Mouse (Mus musculus): Measurements from ENCODE around the gene Ano6. TPM values are rescaled to one million over a fixed set of nuclear protein-coding genes. Genes with fewer than 3 reads are reported as not detected.
A peak's percentile ranks its signal among the peaks of the same experiment; 100 is the strongest.

The Ano6 gene
- polyA plus RNA-seq, 2 experiments: 4.7 to 6.3 TPM

- Histone ChIP-seq H3K9ac (replicated peaks) (no peak overlapping the region), H3K9me3 (ENCODE audit: control insufficient read depth, low read length) (no peaks in the 10 kb centered on the region), H3K4me1 (replicated peaks; ENCODE audit: control insufficient read depth in 2 of 2, insufficient read depth in 2 of 2, low read length in 1 of 2) (peaks cover 10 to 32% of the 10 kb centered on the region in 2 experiments), H3K27me3 (ENCODE audit: control insufficient read depth, insufficient read depth, low read length) (no peaks in the 10 kb centered on the region), H3K27ac (no peak overlapping the region), H3K4me3 (ENCODE audit: insufficient read depth in 1 of 2, low read depth in 2 of 2, low read length in 2 of 2) (no peak overlapping the region), H3K36me3 (replicated peaks; ENCODE audit: control insufficient read depth, insufficient read depth, low read depth) (no peaks in the 10 kb centered on the region), H3K4me2 (ENCODE audit: low read depth) (no peak overlapping the region)
- 72% methylated on average over 9 of the region's 9 CpGs for WGBS (ENCODE audit: insufficient replicate concordance)
- ATAC-seq (ENCODE audit: insufficient read depth) (no peak), DNase-seq (ENCODE audit: low read depth in 3 of 3, low spot score in 3 of 3) (no peak)
- TF ChIP-seq EP300 (IDR thresholded peaks at IDR 0.05; ENCODE audit: low read depth) (no peak), CTCF (IDR thresholded peaks at IDR 0.05; ENCODE audit: low read depth) (no peak)
These were observed 42.6 kb downstream of the Ano6 start for GRCm38 (mm10) chr15:95833292-95833691.

GRCm38 (mm10) chr15:95836077-95836476, 45.4 kb downstream of the Ano6 start:
- Histone ChIP-seq H3K4me1 (replicated peaks; ENCODE audit: control insufficient read depth in 2 of 2, insufficient read depth in 2 of 2, low read length in 1 of 2) (peaks cover 12 to 38% of the 10 kb centered on the region in 2 experiments), H3K36me3 (replicated peaks; ENCODE audit: control insufficient read depth, insufficient read depth, low read depth) (no peaks in the 10 kb centered on the region), H3K9ac (replicated peaks) (no peak overlapping the region), H3K4me3 (ENCODE audit: insufficient read depth in 1 of 2, low read depth in 2 of 2, low read length in 2 of 2) (no peak overlapping the region), H3K27ac (no peak overlapping the region), H3K27me3 (ENCODE audit: control insufficient read depth, insufficient read depth, low read length) (no peaks in the 10 kb centered on the region), H3K4me2 (ENCODE audit: low read depth) (no peak overlapping the region), H3K9me3 (ENCODE audit: control insufficient read depth, low read length) (no peaks in the 10 kb centered on the region)
- ATAC-seq (ENCODE audit: insufficient read depth): no peak
- TF ChIP-seq CTCF (IDR thresholded peaks at IDR 0.05; ENCODE audit: low read depth): no peak
- no peak for DNase-seq (ENCODE audit: low read depth in 3 of 3, low spot score in 3 of 3)
- 58% methylated on average over 4 of the region's 4 CpGs for WGBS (ENCODE audit: insufficient replicate concordance)

GRCm38 (mm10) chr15:95836646-95837434, 46.2 kb downstream of the Ano6 start:
- H3K9ac ChIP-seq (replicated peaks): no peak overlapping the region
- H3K27me3 ChIP-seq (ENCODE audit: control insufficient read depth, insufficient read depth, low read length): no peaks in the 10 kb centered on the region
- no peak for DNase-seq (ENCODE audit: low read depth in 3 of 3, low spot score in 3 of 3)
- H3K4me3 ChIP-seq (ENCODE audit: insufficient read depth in 1 of 2, low read depth in 2 of 2, low read length in 2 of 2): no peak overlapping the region
- no peak for TF ChIP-seq EP300 (IDR thresholded peaks at IDR 0.05; ENCODE audit: low read depth)
- TF ChIP-seq CTCF (IDR thresholded peaks at IDR 0.05; ENCODE audit: low read depth): no peak
- H3K27ac ChIP-seq: no peak overlapping the region
- H3K36me3 ChIP-seq (replicated peaks; ENCODE audit: control insufficient read depth, insufficient read depth, low read depth): no peaks in the 10 kb centered on the region
- H3K4me1 ChIP-seq (replicated peaks; ENCODE audit: control insufficient read depth in 2 of 2, insufficient read depth in 2 of 2, low read length in 1 of 2): peaks cover 12 to 38% of the 10 kb centered on the region in 2 experiments
- ATAC-seq (ENCODE audit: insufficient read depth): no peak
- no peak overlapping the region for H3K4me2 ChIP-seq (ENCODE audit: low read depth)
- no peaks in the 10 kb centered on the region for H3K9me3 ChIP-seq (ENCODE audit: control insufficient read depth, low read length)
- WGBS (ENCODE audit: insufficient replicate concordance): 24% methylated on average over 13 of the region's 13 CpGs

- H3K4me2 ChIP-seq (ENCODE audit: low read depth): no peak overlapping the region
- no peak for DNase-seq (ENCODE audit: low read depth in 3 of 3, low spot score in 3 of 3)
- ATAC-seq (ENCODE audit: insufficient read depth): no peak
- no peak overlapping the region; the same call in 1 of the 2 replicates for H3K27ac ChIP-seq
- no peaks in the 10 kb centered on the region for H3K27me3 ChIP-seq (ENCODE audit: control insufficient read depth, insufficient read depth, low read length)
- peaks cover 12 to 38% of the 10 kb centered on the region in 2 experiments for H3K4me1 ChIP-seq (replicated peaks; ENCODE audit: control insufficient read depth in 2 of 2, insufficient read depth in 2 of 2, low read length in 1 of 2)
- H3K9me3 ChIP-seq (ENCODE audit: control insufficient read depth, low read length): no peaks in the 10 kb centered on the region
- TF ChIP-seq EP300 (IDR thresholded peaks at IDR 0.05; ENCODE audit: low read depth) (no peak), CTCF (IDR thresholded peaks at IDR 0.05; ENCODE audit: low read depth) (no peak)
- WGBS (ENCODE audit: insufficient replicate concordance): 38% methylated on average over 1 of the region's 1 CpGs
- no peak overlapping the region; the same call in 1 of the 2 replicates for H3K9ac ChIP-seq (replicated peaks)
- no peak overlapping the region for H3K4me3 ChIP-seq (ENCODE audit: insufficient read depth in 1 of 2, low read depth in 2 of 2, low read length in 2 of 2)
- H3K36me3 ChIP-seq (replicated peaks; ENCODE audit: control insufficient read depth, insufficient read depth, low read depth): no peaks in the 10 kb centered on the region
These were observed 46.9 kb downstream of the Ano6 start for GRCm38 (mm10) chr15:95837570-95837969.

GRCm38 (mm10) chr15:95838171-95839020, 47.8 kb downstream of the Ano6 start:
- TF ChIP-seq EP300 (IDR thresholded peaks at IDR 0.05; ENCODE audit: low read depth) (no peak), CTCF (IDR thresholded peaks at IDR 0.05; ENCODE audit: low read depth) (no peak)
- DNase-seq (ENCODE audit: low read depth in 3 of 3, low spot score in 3 of 3) (no peak), ATAC-seq (ENCODE audit: insufficient read depth) (peak; percentile 56)
- Histone ChIP-seq H3K9me3 (ENCODE audit: control insufficient read depth, low read length) (no peaks in the 10 kb centered on the region), H3K27me3 (ENCODE audit: control insufficient read depth, insufficient read depth, low read length) (no peaks in the 10 kb centered on the region), H3K27ac (peak overlapping the region; percentile 10), H3K4me3 (ENCODE audit: insufficient read depth in 1 of 2, low read depth in 2 of 2, low read length in 2 of 2) (no peak overlapping the region), H3K9ac (replicated peaks) (no peak overlapping the region), H3K4me2 (ENCODE audit: low read depth) (peak overlapping the region; percentile 23), H3K36me3 (replicated peaks; ENCODE audit: control insufficient read depth, insufficient read depth, low read depth) (no peaks in the 10 kb centered on the region), H3K4me1 (replicated peaks; ENCODE audit: control insufficient read depth in 2 of 2, insufficient read depth in 2 of 2, low read length in 1 of 2) (peaks cover 12 to 41% of the 10 kb centered on the region in 2 experiments)
- WGBS (ENCODE audit: insufficient replicate concordance): 8% methylated on average over 11 of the region's 11 CpGs

Measured in liver, embryonic 14.5 days (tissue).